Mouse (Mus musculus) midbrain, embryonic 10.5 days (tissue): Measurements from ENCODE around the gene Adgrv1. TPM values are rescaled to one million over a fixed set of nuclear protein-coding genes. Genes with fewer than 3 reads are reported as not detected.
A peak's percentile ranks its signal among the peaks of the same experiment; 100 is the strongest.

Experiments
- DNase-seq: peaks from one replicate; pipeline ENCODE4 v3.0.0-alpha.2; 2017; ENCODE audit warnings: low spot score
- H3K27ac ChIP-seq: fragments of 300-500 bp; sonication (generic); replicated peaks from 2 replicates; pipeline ENCODE4 v1.5.1; 2016; ENCODE audit warnings: mild to moderate bottlenecking
- H3K27me3 ChIP-seq: fragments of 300-500 bp; sonication (generic); 2 replicates; pipeline ENCODE4 v1.6.1; 2016; ENCODE audit warnings: low read depth, mild to moderate bottlenecking; ENCODE audit not compliant: poor library complexity, severe bottlenecking
- H3K36me3 ChIP-seq: fragments of 300-500 bp; sonication (generic); 2 replicates; pipeline ENCODE4 v1.6.1; 2016; ENCODE audit warnings: mild to moderate bottlenecking, moderate library complexity
- H3K4me1 ChIP-seq: fragments of 300-500 bp; sonication (generic); 2 replicates; pipeline ENCODE4 v1.6.1; 2016
- H3K4me3 ChIP-seq: fragments of 300-500 bp; sonication (generic); 2 replicates; pipeline ENCODE4 v1.5.1; 2016; ENCODE audit warnings: mild to moderate bottlenecking, moderate library complexity
- H3K9me3 ChIP-seq: fragments of 300-500 bp; sonication (generic); replicated peaks from 2 replicates; pipeline ENCODE4 v1.6.1; 2016; ENCODE audit warnings: mild to moderate bottlenecking
- WGBS: fragments of 180-500 bp; shearing (Covaris S2); methylation state at CpG from one replicate; pipeline ENCODE4 v1.1.7; 2016; 5-methylcytosine and 5-hydroxymethylcytosine counted together
- polyA plus RNA-seq: library from polyadenylated mRNA; unstranded; fragments of >200 nt; fragmentation: Nextera tagmentation; extraction: Ambion mirVana; gene quantifications from 2 replicates; pipeline ENCODE4 v1.2.1, GENCODE M21; 2016

Gene Adgrv1
- polyA plus RNA-seq, 1 experiment from 2014 or later: 47.3 TPM

- Histone ChIP-seq H3K36me3 (peaks cover 58% of the 10 kb centered on the region), H3K27ac (no peak overlapping the region), H3K4me3 (no peak overlapping the region), H3K27me3 (no peaks in the 10 kb centered on the region), H3K4me1 (no peaks in the 10 kb centered on the region), H3K9me3 (no peaks in the 10 kb centered on the region)
- WGBS: 86% methylated on average over 5 of the region's 5 CpGs
- no peak for DNase-seq
Measured at GRCm38 (mm10) chr13:81370801-81371456, 262.0 kb downstream of the Adgrv1 start.

DNA sequence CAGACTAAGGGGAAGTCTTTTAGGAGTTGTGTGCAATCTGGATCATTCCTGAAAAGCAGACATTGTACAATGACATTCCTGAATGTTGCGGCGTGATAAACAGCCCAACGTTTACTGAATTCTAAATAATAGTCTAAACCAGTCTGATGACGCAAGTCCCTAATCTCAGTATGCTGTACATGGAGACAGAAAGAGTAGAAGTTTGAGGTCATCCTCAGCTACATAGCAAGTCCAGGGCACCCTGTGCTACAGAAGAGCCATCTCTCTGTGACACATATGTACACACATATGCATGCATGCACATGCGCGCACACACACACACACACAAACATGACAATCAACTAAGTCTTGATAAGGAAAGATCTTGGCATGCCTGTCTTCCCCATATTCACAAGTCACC lies 262.8 kb downstream of the Adgrv1 start:
- WGBS: 95% methylated on average over 6 of the region's 6 CpGs
- no peak for DNase-seq
- Histone ChIP-seq H3K9me3 (no peaks in the 10 kb centered on the region), H3K27ac (no peak overlapping the region), H3K36me3 (peaks cover 57% of the 10 kb centered on the region), H3K4me1 (no peaks in the 10 kb centered on the region), H3K4me3 (no peak overlapping the region), H3K27me3 (no peaks in the 10 kb centered on the region)

- no peaks in the 10 kb centered on the region for H3K4me1 ChIP-seq
- no peak for DNase-seq
- H3K27ac ChIP-seq: no peak overlapping the region
- H3K4me3 ChIP-seq: no peak overlapping the region
- no peaks in the 10 kb centered on the region for H3K27me3 ChIP-seq
- WGBS: 79% methylated on average over 2 of the region's 2 CpGs
- H3K9me3 ChIP-seq: no peaks in the 10 kb centered on the region
- peaks cover 59% of the 10 kb centered on the region for H3K36me3 ChIP-seq
Measured at GRCm38 (mm10) chr13:81369564-81369963, 263.4 kb downstream of the Adgrv1 start.

DNA sequence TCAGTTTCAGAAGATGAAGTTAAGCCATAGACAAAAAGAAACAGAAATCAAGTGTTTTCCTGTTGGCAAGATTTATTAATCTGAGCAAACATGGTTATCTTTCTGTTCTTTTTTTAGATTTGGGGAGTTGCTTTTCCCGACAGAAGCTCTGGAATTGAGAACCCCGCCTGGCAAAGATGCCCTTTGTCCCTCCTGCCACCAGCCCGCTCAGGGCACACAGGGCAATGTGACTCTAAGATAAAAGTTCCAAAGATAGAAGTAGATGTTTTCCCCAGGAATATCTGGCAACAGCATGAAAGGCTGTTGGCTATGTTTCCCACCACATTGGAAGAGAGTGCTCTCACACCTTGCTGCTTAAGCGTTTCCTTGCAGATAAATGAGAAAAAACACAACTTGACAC lies 264.0 kb downstream of the Adgrv1 start:
- no peak for DNase-seq
- Histone ChIP-seq H3K27ac (no peak overlapping the region), H3K4me1 (no peaks in the 10 kb centered on the region), H3K27me3 (no peaks in the 10 kb centered on the region), H3K4me3 (no peak overlapping the region), H3K36me3 (peaks cover 60% of the 10 kb centered on the region), H3K9me3 (no peaks in the 10 kb centered on the region)
- WGBS: 85% methylated on average over 4 of the region's 4 CpGs

DNA sequence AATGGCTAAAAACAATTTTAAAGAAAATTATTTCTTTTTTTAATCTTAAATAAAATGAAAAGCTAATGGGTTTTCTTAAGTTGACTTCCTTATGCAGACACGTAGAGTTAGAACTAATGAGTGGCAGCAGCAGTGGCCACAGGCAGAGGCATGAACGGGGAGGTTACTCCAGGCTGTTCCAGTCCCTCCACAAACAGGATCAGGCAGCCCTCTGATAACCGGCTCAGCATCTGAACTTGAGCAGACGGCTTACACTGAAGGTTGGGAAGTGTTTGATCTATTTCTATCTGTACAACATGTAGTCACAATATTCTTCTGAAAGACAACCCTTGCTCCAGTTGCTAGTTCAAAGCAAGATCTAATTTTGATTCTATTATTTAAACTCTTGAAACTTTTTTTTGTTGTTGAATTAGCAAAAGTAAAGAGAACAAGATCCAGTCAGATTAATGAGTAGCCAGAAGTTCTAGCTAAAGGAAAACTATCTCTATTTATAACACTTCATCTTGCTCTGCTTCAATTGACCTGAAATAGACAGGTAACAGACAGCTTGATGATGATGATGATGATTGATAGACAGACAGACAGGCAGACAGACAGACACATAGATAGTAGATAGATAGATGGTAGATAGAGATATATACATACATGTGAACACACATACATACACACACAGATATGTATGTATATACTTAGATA lies 265.1 kb downstream of the Adgrv1 start:
- DNase-seq: no peak
- H3K36me3 ChIP-seq: peaks cover 51% of the 10 kb centered on the region
- no peak overlapping the region for H3K4me3 ChIP-seq
- H3K4me1 ChIP-seq: no peaks in the 10 kb centered on the region
- WGBS: 83% methylated on average over 4 of the region's 4 CpGs
- H3K9me3 ChIP-seq: no peaks in the 10 kb centered on the region
- H3K27ac ChIP-seq: no peak overlapping the region
- no peaks in the 10 kb centered on the region for H3K27me3 ChIP-seq

- Histone ChIP-seq H3K27me3 (no peaks in the 10 kb centered on the region), H3K4me3 (no peak overlapping the region), H3K27ac (no peak overlapping the region), H3K9me3 (no peaks in the 10 kb centered on the region), H3K4me1 (no peaks in the 10 kb centered on the region), H3K36me3 (peaks cover 31% of the 10 kb centered on the region)
- no peak for DNase-seq
- WGBS: 93% methylated on average over 2 of the region's 2 CpGs
Measured at GRCm38 (mm10) chr13:81360338-81360737, 272.6 kb downstream of the Adgrv1 start.

- Histone ChIP-seq H3K36me3 (peaks cover 24% of the 10 kb centered on the region), H3K4me1 (no peaks in the 10 kb centered on the region), H3K4me3 (no peak overlapping the region), H3K27me3 (no peaks in the 10 kb centered on the region), H3K9me3 (no peaks in the 10 kb centered on the region), H3K27ac (no peak overlapping the region)
- no peak for DNase-seq
- 85% methylated on average over 1 of the region's 1 CpGs for WGBS
Measured at GRCm38 (mm10) chr13:81358766-81359165, 274.2 kb downstream of the Adgrv1 start.

- 89% methylated on average over 4 of the region's 4 CpGs for WGBS
- no peaks in the 10 kb centered on the region for H3K9me3 ChIP-seq
- no peak for DNase-seq
- peaks cover 22% of the 10 kb centered on the region for H3K36me3 ChIP-seq
- no peak overlapping the region for H3K4me3 ChIP-seq
- H3K27me3 ChIP-seq: no peaks in the 10 kb centered on the region
- H3K27ac ChIP-seq: no peak overlapping the region
- H3K4me1 ChIP-seq: no peaks in the 10 kb centered on the region
Measured at GRCm38 (mm10) chr13:81358365-81358764, 274.6 kb downstream of the Adgrv1 start.

DNA sequence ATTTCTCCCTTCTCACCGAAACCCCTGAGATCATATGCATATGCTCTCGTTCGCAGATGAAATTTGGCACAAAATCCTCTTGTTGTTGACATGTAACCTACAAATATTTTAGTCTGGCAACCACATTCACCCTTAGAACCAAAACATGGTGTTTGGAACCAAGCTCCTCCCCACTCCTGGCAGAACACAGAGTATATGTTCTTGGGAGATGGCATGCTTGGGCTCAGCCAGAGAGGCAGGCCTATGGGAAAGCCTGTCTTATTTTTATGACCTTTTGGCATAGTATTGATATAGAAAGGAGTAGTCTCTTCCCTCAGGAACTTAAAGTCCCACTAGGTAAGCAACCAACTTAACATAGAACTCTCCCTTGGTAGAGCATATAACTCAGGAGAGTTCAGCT lies 275.7 kb downstream of the Adgrv1 start:
- H3K9me3 ChIP-seq: no peaks in the 10 kb centered on the region
- no peak overlapping the region for H3K4me3 ChIP-seq
- no peaks in the 10 kb centered on the region for H3K27me3 ChIP-seq
- peaks cover 22% of the 10 kb centered on the region for H3K36me3 ChIP-seq
- WGBS: 93% methylated on average over 3 of the region's 3 CpGs
- DNase-seq: no peak
- H3K4me1 ChIP-seq: peaks cover 2% of the 10 kb centered on the region; the same call in 1 of the 2 replicates
- no peak overlapping the region for H3K27ac ChIP-seq

- WGBS: 90% methylated on average over 5 of the region's 5 CpGs
- peaks cover 12% of the 10 kb centered on the region for H3K4me1 ChIP-seq
Measured at GRCm38 (mm10) chr13:81354587-81354986, 278.4 kb downstream of the Adgrv1 start.

GRCm38 (mm10) chr13:81352296-81352695 lies 280.7 kb downstream of the Adgrv1 start:
- H3K27me3 ChIP-seq: no peaks in the 10 kb centered on the region
- H3K4me1 ChIP-seq: peaks cover 12% of the 10 kb centered on the region
- DNase-seq: no peak
- peaks cover 38% of the 10 kb centered on the region for H3K36me3 ChIP-seq
- 77% methylated on average over 11 of the region's 11 CpGs for WGBS
- no peak overlapping the region for H3K4me3 ChIP-seq
- H3K9me3 ChIP-seq: no peaks in the 10 kb centered on the region
- no peak overlapping the region for H3K27ac ChIP-seq

More at GRCm38 (mm10) chr13:81354587-81354986, 278.4 kb downstream of the Adgrv1 start:
- H3K9me3 ChIP-seq: no peaks in the 10 kb centered on the region
- H3K36me3 ChIP-seq: peaks cover 22% of the 10 kb centered on the region
- H3K27me3 ChIP-seq: no peaks in the 10 kb centered on the region
- no peak overlapping the region for H3K27ac ChIP-seq
- no peak for DNase-seq
- no peak overlapping the region for H3K4me3 ChIP-seq

DNA sequence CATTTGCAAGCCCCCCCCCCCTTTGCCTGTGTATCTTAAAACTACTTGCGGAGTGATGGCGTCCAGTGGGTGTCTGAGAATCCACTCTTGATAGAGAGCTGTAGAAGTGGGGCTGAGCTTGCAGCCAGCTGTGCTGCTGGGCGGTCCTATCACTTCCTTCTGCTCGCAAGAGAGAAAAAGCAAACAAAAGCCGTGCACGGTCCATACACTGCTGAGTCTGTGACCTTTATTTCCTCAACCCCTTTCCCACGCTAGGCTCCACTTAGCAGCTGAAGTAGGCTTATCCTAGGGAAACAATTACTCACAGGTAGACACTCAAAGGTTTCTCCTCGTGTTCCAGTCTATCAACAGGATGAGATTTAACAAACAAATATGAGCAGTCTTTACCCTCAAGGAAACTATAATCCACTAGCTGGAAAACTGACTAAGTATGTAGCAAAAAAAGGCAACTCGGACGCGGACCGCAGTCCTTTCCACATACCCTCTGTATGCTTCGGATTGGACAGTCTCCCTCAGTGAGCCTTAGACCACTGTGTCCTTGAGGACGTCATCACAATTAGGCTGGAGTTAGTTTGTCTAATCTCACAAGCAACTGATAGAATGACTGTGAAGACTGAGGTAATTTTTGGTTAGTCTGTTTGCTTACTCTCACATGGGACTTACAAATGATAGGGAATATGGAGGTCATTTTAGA lies 281.3 kb downstream of the Adgrv1 start:
- peak overlapping the region; percentile 57; the same call in 1 of the 2 replicates for H3K27ac ChIP-seq
- H3K36me3 ChIP-seq: peaks cover 44% of the 10 kb centered on the region
- no peak overlapping the region for H3K4me3 ChIP-seq
- WGBS: 57% methylated on average over 14 of the region's 14 CpGs
- H3K9me3 ChIP-seq: peaks cover under 1% of the 10 kb centered on the region; the same call in 1 of the 2 replicates
- peaks cover 12% of the 10 kb centered on the region for H3K4me1 ChIP-seq
- H3K27me3 ChIP-seq: no peaks in the 10 kb centered on the region
- DNase-seq: peak; percentile 22
